Mouse (Mus musculus) hindbrain, embryonic 11.5 days (tissue): ENCODE results near the gene Cep170. TPM values are rescaled to one million over a fixed set of nuclear protein-coding genes. Genes with fewer than 3 reads are reported as not detected.

Experiments
- ATAC-seq: fragments of 200-750 bp; cut with Nextera tagmentation; 2 replicates; pipeline ENCODE4 v1.8.0; 2017; ENCODE audit warnings: mild to moderate bottlenecking, moderate TSS enrichment, moderate library complexity; ENCODE audit not compliant: low FRiP score
- DNase-seq: peaks from one replicate; pipeline ENCODE4 v3.0.0-alpha.2; 2015; ENCODE audit warnings: low spot score
- H3K27ac ChIP-seq: fragments of 300-500 bp; sonication (generic); 2 replicates; pipeline ENCODE4 v1.5.1; 2014; ENCODE audit warnings: mild to moderate bottlenecking, low read depth, low read length
- H3K27me3 ChIP-seq: fragments of 300-500 bp; sonication (generic); 2 replicates; pipeline ENCODE4 v1.6.1; 2014; ENCODE audit warnings: mild to moderate bottlenecking, low read length, moderate library complexity, mixed read lengths; ENCODE audit not compliant: control insufficient read depth, insufficient read depth
- H3K36me3 ChIP-seq: fragments of 300-500 bp; sonication (generic); 2 replicates; pipeline ENCODE4 v1.6.1; 2014; ENCODE audit warnings: mild to moderate bottlenecking, low read length, moderate library complexity, mixed read lengths; ENCODE audit not compliant: control insufficient read depth, insufficient read depth
- H3K4me1 ChIP-seq: fragments of 300-500 bp; sonication (generic); replicated peaks from 2 replicates; pipeline ENCODE4 v1.6.1; 2014; ENCODE audit warnings: low read length, mixed read lengths; ENCODE audit not compliant: control insufficient read depth, insufficient read depth
- H3K4me2 ChIP-seq: fragments of 300-500 bp; sonication (generic); replicated peaks from 2 replicates; pipeline ENCODE4 v1.6.1; 2014; ENCODE audit warnings: mild to moderate bottlenecking, low read depth, low read length
- H3K4me3 ChIP-seq: fragments of 300-500 bp; sonication (generic); 2 replicates; pipeline ENCODE4 v1.5.1; 2014; ENCODE audit warnings: low read depth, low read length
- H3K9ac ChIP-seq: fragments of 300-500 bp; sonication (generic); 2 replicates; pipeline ENCODE4 v1.6.1; 2014; ENCODE audit warnings: low read depth, low read length
- H3K9me3 ChIP-seq: fragments of 300-500 bp; sonication (generic); 2 replicates; pipeline ENCODE4 v1.6.1; 2016; ENCODE audit warnings: low read length; ENCODE audit not compliant: control insufficient read depth
- WGBS: fragments of 180-500 bp; shearing (Covaris S2); extraction: QIAGEN DNeasy Blood & Tissue Kit; methylation state at CpG from one replicate; pipeline ENCODE4 v1.1.7; 2014; 5-methylcytosine and 5-hydroxymethylcytosine counted together
- polyA plus RNA-seq: library from polyadenylated mRNA; unstranded; fragments of >200 nt; fragmentation: Nextera tagmentation; extraction: Ambion mirVana; gene quantifications from 2 replicates; pipeline ENCODE4 v1.2.1, GENCODE M21; 2014

The Cep170 gene
- polyA plus RNA-seq, 1 experiment from 2014 or later, result 108 TPM

DNA sequence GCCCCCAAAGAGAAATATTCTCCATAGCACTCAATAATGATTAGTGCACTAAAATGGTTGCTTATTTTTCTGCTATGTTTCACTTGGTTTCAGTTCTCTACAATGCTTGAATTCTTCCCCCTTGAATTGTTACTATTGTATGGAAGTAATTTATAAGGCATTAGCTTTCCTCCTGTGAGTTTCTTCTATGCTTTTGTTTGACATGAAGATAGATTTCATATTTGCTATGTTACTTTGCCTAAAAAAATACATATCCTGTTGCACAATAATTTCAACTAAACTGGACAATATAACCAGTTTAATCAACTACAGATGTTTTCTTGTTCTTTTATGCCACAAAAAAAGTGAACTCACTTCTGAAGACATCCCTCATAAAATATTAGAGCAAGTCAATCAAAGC lies 3.7 kb downstream of the Cep170 start:
- H3K36me3 ChIP-seq, result no peaks in the 10 kb centered on the region
- no peak overlapping the region for H3K4me3 ChIP-seq
- ATAC-seq (no peak), DNase-seq (no peak)
- no peaks in the 10 kb centered on the region for H3K4me1 ChIP-seq
- H3K4me2 ChIP-seq, result no peak overlapping the region
- no peaks in the 10 kb centered on the region for H3K9me3 ChIP-seq
- no peak overlapping the region for H3K9ac ChIP-seq
- H3K27me3 ChIP-seq, result no peaks in the 10 kb centered on the region
- H3K27ac ChIP-seq, result no peak overlapping the region

DNA sequence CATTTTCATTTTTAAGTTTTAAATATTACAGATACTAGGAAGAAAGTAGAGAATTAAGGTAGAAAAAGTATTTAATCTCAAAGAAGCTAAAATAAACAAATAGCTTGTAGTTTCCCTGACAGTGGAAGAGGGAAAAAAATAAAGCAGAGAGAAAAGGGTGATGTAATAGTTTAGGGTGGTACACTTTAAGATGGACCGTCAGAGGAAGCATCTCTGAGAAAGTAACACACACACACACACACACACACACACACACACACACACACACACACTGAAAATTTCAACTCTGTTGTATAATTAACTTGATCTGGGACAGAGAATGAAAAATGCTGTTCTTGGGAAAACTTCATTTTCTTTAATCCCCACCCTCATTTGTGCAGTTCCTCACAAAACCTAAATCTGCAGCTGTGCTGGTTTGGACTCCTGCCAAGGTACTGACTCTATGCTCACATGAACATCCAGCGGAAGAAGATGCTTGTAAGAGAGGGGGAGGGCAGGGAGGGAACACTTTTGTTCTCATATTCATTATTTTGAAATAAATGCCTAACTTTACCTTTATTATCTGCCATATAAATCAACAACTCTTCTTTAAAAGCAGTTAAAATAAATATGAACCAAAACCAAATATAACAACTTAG lies 13.0 kb downstream of the Cep170 start:
- H3K4me3 ChIP-seq, result no peak overlapping the region
- no peak overlapping the region for H3K27ac ChIP-seq
- no peaks in the 10 kb centered on the region for H3K36me3 ChIP-seq
- DNase-seq (peak; percentile 25), ATAC-seq (no peak)
- H3K4me2 ChIP-seq, result no peak overlapping the region
- H3K27me3 ChIP-seq, result no peaks in the 10 kb centered on the region
- WGBS, result 56% methylated on average over 2 of the region's 2 CpGs
- H3K9ac ChIP-seq, result no peak overlapping the region
- no peaks in the 10 kb centered on the region for H3K4me1 ChIP-seq
- no peaks in the 10 kb centered on the region for H3K9me3 ChIP-seq

DNA sequence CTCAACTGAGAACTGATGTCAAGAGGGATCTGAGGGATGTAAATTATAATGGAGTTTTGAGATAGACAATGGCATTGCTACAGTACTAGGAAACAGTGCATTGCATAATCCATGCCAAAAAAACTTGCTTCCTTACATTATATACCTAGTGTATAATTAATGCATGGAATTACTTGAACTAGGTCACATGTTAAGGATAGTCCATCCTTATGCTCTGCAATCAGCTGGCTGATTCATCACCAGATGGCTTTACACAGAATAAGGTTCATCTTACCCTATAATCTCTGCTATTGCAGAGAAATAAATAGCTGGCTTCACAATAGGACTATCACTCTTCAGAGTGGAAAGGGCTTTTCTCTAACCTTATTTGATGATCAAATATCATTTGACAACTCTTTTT lies 15.2 kb downstream of the Cep170 start:
- no peak overlapping the region for H3K27ac ChIP-seq
- DNase-seq (no peak), ATAC-seq (no peak)
- H3K27me3 ChIP-seq, result no peaks in the 10 kb centered on the region
- H3K36me3 ChIP-seq, result no peaks in the 10 kb centered on the region
- H3K4me1 ChIP-seq, result no peaks in the 10 kb centered on the region
- H3K9me3 ChIP-seq, result no peaks in the 10 kb centered on the region
- no peak overlapping the region for H3K4me2 ChIP-seq
- no peak overlapping the region for H3K9ac ChIP-seq
- H3K4me3 ChIP-seq, result no peak overlapping the region

DNA sequence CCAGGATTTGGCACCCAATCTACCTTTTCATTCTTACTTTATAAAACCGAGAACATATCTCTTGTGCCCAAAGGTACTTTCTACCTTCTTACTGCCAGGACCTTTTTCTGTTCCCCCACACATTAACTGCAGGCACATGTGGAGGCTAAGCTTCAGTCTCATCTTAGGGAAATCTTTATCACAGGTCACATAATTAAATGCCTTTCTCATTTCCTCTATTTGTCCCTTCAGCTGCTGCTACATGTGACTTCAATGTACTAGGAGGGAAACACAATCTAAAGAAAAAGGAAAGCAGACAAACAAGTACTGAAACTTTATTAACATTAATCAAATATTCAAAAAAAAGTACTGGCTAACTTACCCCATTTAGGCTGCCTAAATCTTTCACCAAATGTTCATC lies 21.7 kb downstream of the Cep170 start:
- ATAC-seq, result no peak
- H3K27me3 ChIP-seq, result no peaks in the 10 kb centered on the region
- no peaks in the 10 kb centered on the region for H3K36me3 ChIP-seq

DNA sequence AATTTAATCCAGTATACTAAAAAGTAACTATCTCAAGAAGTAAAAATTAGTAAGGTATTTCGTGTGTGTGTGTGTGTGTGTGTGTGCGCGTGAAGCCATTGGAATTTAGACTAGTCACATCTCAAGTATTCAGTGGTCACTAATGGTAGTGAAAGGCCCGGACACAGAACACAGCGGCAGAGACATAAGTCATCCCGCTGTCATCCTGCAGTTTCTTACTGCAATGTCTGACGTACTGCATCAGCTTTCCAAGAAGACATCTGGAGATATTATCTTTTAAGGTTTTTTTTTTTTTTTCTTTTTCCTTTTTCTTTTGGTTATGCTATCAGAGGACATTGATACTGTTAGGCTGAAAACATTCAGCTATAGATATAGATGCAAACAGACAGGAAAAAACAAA lies 24.5 kb downstream of the Cep170 start:
- Histone ChIP-seq H3K9me3 (no peaks in the 10 kb centered on the region), H3K36me3 (no peaks in the 10 kb centered on the region), H3K27me3 (no peaks in the 10 kb centered on the region), H3K4me2 (no peak overlapping the region), H3K9ac (no peak overlapping the region), H3K4me3 (no peak overlapping the region), H3K27ac (no peak overlapping the region), H3K4me1 (no peaks in the 10 kb centered on the region)
- WGBS, result 90% methylated on average over 7 of the region's 7 CpGs
- DNase-seq, result no peak
- no peak for ATAC-seq

More for the DNA sequence above, 21.7 kb downstream of the Cep170 start:
- H3K4me2 ChIP-seq, result no peak overlapping the region
- DNase-seq, result no peak
- no peak overlapping the region for H3K9ac ChIP-seq
- H3K4me1 ChIP-seq, result no peaks in the 10 kb centered on the region
- 94% methylated on average over 1 of the region's 1 CpGs for WGBS
- H3K4me3 ChIP-seq, result no peak overlapping the region
- no peaks in the 10 kb centered on the region for H3K9me3 ChIP-seq
- no peak overlapping the region for H3K27ac ChIP-seq

DNA sequence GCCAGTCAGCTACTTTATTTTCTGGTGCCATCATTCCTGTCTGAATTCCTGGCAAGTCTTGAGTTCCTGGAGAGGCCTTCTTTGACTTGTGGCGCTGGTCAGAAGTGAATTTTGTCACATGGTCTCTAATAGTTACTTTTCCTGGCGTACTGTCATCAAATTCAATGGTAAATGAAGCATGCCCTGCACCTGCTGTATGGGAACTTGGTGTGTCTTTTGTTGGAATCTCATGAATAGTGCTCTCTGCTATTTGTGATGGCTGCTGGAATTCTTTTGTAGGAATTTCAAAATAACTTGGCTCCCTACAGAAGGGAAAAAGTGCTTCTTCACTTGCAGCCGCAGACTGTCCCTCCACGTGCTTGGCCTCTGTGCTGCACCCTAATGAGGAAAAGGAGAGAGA lies 39.3 kb downstream of the Cep170 start:
- H3K9ac ChIP-seq, result no peak overlapping the region
- no peaks in the 10 kb centered on the region for H3K4me1 ChIP-seq
- no peak overlapping the region for H3K4me3 ChIP-seq
- WGBS, result 75% methylated on average over 4 of the region's 4 CpGs
- no peak overlapping the region for H3K27ac ChIP-seq
- DNase-seq, result no peak
- H3K9me3 ChIP-seq, result no peaks in the 10 kb centered on the region
- no peak overlapping the region for H3K4me2 ChIP-seq
- H3K36me3 ChIP-seq, result 0 out of 2 replicates have a peak, but pooled peaks cover 5% of the 10 kb centered on the region
- no peaks in the 10 kb centered on the region for H3K27me3 ChIP-seq
- no peak for ATAC-seq

DNA sequence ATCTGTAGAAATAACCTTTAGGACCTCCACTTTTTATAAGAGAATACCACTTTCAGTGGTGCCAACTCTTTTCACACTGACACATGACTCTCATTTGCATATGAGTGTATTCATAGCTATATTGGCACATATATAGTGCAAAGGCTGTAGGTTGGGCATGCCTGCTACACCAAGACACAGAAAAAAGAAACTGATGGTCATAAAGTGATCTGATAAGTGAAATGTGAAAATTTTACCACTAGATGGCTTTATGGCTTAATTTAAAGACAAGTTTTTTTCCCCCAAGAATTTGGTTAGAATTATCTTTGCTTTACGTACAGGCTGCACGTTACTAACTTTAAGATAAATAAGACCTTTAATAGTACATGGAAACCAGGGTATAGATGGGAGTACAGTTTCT lies 51.6 kb downstream of the Cep170 start:
- no peaks in the 10 kb centered on the region for H3K9me3 ChIP-seq
- H3K4me1 ChIP-seq, result no peaks in the 10 kb centered on the region
- H3K36me3 ChIP-seq, result no peaks in the 10 kb centered on the region
- no peak overlapping the region for H3K9ac ChIP-seq
- H3K27me3 ChIP-seq, result no peaks in the 10 kb centered on the region
- ATAC-seq (no peak), DNase-seq (no peak)
- no peak overlapping the region for H3K27ac ChIP-seq
- no peak overlapping the region for H3K4me3 ChIP-seq
- no peak overlapping the region for H3K4me2 ChIP-seq
- 98% methylated on average over 2 of the region's 2 CpGs for WGBS

DNA sequence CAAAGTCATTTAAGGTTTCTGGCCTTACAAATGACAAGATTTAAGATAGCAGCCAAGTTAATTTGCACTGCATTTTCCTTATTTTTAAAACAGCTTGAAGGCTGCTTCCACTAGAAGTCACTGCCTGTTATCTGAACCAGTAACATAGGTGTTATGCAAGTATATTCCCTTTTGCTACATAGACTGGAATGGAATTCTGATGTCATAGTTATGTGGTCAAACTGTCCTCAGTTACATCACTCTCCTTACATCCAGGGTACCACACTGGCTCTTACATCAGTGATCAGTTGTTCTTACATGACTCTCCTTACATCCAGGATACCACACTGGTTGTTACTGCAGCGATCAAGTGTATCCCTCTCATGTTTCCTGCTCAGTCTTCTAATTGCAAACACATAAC lies 53.2 kb downstream of the Cep170 start:
- Histone ChIP-seq H3K9ac (no peak overlapping the region), H3K36me3 (no peaks in the 10 kb centered on the region), H3K27ac (no peak overlapping the region), H3K4me3 (no peak overlapping the region), H3K4me2 (no peak overlapping the region), H3K27me3 (no peaks in the 10 kb centered on the region), H3K9me3 (no peaks in the 10 kb centered on the region), H3K4me1 (no peaks in the 10 kb centered on the region)
- WGBS, result 95% methylated on average over 1 of the region's 1 CpGs
- ATAC-seq (no peak), DNase-seq (no peak)

DNA sequence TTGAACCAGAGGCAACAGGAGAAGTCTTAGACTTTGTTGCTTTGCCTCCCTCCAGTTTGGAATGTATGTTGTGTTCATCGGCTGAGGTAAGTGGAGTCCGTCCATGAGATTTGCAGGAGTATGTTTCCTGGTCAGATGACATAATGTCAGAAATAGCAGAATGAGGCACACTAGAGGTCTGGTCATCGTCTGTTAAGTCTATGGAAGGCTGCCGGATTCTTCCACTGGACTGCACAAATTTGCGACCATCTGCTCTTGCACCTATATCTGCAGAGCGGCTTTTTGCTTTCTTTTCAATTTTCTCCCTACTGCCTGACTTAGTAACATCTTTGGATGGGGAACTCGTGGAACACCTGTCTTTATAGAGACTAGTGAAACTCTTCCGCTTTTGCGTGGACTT lies 58.3 kb downstream of the Cep170 start:
- H3K27me3 ChIP-seq, result no peaks in the 10 kb centered on the region
- H3K36me3 ChIP-seq, result 0 out of 2 replicates have a peak, but pooled peaks cover 3% of the 10 kb centered on the region
- no peak overlapping the region for H3K4me3 ChIP-seq
- H3K27ac ChIP-seq, result no peak overlapping the region
- no peak overlapping the region for H3K9ac ChIP-seq
- ATAC-seq, result no peak
- WGBS, result 95% methylated on average over 9 of the region's 9 CpGs
- no peak for DNase-seq
- H3K4me1 ChIP-seq, result no peaks in the 10 kb centered on the region
- H3K9me3 ChIP-seq, result no peaks in the 10 kb centered on the region
- no peak overlapping the region for H3K4me2 ChIP-seq
